Mouse (Mus musculus) heart, postnatal 10 days (tissue): ENCODE results near the gene Gm4756. TPM values are rescaled to one million over a fixed set of nuclear protein-coding genes. Genes with fewer than 3 reads are reported as not detected.
A peak's percentile ranks its signal among the peaks of the same experiment; 100 is the strongest.
"Not testable (repeated sequence)": the region's sequence is repeated elsewhere in the genome, so short reads cannot be mapped to it uniquely, and the experiment has no call there.

Source experiments
- DNase-seq, 2 experiments: peaks; one replicate each; pipeline ENCODE4 v3.0.0; 2021
- intact Hi-C: fragments of 180-260 bp; cut with DNase I; formaldehyde crosslinking; loops from one replicate; pipeline ENCODE4 v1.15.1; 2025
- total RNA-seq, 2 experiments: library from RNA; stranded (reverse); gene quantifications; 2 replicates each; pipeline ENCODE4 v1.2.3; 2021

The Gm4756 gene
- total RNA-seq, 2 experiments from 2014 or later = not detected

GRCm38 (mm10) chr12:72664020-72664734, 14.7 kb upstream of the Gm4756 start:
- DNase-seq = peak; percentile 47 to 64
- intact Hi-C loops = loop anchor here (2.0 to 10.0 kb wide), 3 partner anchors 29 to 559 kb away; no protein-coding TSS in a partner anchor

GRCm38 (mm10) chr12:72655775-72656174, 6.3 kb upstream of the Gm4756 start:
- no peak for DNase-seq
- intact Hi-C loops = loop anchor here (2.0 kb wide), 2 partner anchors 139 to 193 kb away; no protein-coding TSS in a partner anchor

GRCm38 (mm10) chr12:72654698-72655097, 5.2 kb upstream of the Gm4756 start:
- intact Hi-C loops = loop anchor here (2.0 kb wide), 2 partner anchors 138 to 192 kb away; no protein-coding TSS in a partner anchor
- peak; percentile 63 to 80 for DNase-seq

- intact Hi-C loops = no loop called here
- DNase-seq = no peak
Observed at GRCm38 (mm10) chr12:72648921-72649320, 540 bp downstream of the Gm4756 start.

GRCm38 (mm10) chr12:72638025-72638424, 11.4 kb downstream of the Gm4756 start:
- intact Hi-C loops = no loop called here
- no peak for DNase-seq

GRCm38 (mm10) chr12:72628751-72629150, 20.7 kb downstream of the Gm4756 start:
- no peak for DNase-seq

DNA sequence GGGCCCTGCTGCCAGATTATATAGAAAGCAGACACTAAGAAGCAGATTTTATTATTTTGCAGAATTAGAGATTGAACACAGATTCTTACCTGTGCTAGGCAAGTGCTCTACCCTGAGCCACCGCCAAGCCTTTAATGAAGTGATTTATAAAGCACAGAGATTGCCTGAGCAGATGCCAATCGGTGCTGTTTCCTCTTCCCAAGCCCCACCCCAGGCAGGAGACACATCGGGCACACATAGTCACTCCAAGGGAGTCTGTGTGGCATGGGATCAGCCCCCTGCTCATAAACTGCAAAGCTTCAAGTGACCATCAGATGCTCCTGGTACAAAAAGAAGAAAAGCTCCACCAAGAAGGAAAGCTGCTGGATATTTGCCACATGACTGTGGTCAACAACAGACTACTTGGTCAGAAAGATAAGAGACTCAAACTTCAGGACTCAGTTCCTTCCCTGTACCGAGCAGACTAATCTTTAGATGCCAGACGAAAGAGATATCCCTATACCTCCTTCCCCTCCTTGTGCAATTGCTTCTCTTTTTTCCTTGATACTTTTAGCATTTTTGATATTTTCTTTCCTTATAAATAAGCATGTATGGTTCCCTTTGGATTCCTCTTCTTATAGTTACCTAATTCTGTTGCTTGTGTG, 26.5 kb downstream of the Gm4756 start:
- intact Hi-C loops = no loop called here
- DNase-seq = no peak

More at GRCm38 (mm10) chr12:72628751-72629150, 20.7 kb downstream of the Gm4756 start:
- intact Hi-C loops = no loop called here

GRCm38 (mm10) chr12:72621441-72621840, 28.0 kb downstream of the Gm4756 start:
- intact Hi-C loops = no loop called here
- DNase-seq = no peak

GRCm38 (mm10) chr12:72620856-72621255, 28.6 kb downstream of the Gm4756 start:
- DNase-seq = no peak
- intact Hi-C loops = no loop called here

GRCm38 (mm10) chr12:72612053-72612452, 37.4 kb downstream of the Gm4756 start:
- intact Hi-C loops = no loop called here
- no peak for DNase-seq

GRCm38 (mm10) chr12:72598731-72599130, 50.7 kb downstream of the Gm4756 start:
- DNase-seq, intact Hi-C loops: not testable (repeated sequence)

DNA sequence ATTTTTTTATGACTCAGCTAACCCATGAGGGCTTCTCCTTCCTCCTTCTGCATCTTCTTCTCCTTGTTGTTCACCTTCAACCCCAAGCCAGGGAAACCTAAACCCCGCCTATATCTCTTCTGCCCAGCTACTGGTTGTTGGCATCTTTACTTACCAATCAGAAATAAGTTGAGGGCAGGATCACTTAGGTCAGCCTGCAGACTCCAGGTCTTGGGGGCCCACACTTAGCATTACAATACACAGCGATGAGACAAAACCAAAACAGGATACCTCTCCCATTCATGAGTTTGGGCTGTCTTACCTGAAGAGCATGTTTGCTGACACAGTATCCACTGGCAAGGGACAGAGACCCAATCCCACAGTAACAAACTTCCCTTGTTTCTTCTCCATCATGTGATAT, 55.5 kb downstream of the Gm4756 start:
- no peak for DNase-seq
- intact Hi-C loops = no loop called here

DNA sequence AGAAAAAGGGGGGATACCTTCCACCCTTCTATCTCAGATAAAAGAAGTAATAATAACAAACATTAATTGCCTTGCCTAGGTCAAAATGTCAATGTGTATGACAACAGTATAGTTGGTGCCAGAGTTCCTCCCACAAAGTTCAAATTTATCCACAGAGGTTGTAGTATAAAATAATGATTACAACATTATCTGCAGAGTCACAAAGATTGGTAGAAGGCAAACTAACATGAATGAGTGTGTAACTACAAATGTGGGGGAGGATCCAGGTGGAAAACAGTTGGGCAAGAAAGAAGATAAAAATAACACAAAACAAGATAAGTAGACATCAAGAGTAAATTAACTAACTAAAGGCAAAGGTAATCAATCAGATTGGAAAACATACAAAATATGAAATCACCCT, 56.5 kb downstream of the Gm4756 start:
- DNase-seq = no peak
- intact Hi-C loops = no loop called here

DNA sequence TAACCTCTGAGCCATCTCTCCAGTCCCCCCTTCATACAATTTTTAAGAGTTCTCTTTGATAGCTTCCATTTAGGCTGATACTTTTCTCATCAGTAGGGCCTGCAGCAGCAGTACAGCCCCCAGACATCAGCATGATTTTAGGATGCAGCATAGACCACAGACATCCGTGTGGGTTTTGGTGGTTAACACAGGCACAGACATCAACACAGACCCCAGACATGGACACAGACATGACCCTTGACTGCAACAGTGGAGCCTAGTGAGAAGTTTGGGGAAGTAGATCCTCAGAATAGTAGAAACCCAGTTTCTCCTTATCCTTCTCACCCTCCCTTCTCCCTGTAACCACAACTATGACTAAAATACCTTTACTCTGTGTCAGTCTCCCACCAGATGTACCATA, 64.1 kb downstream of the Gm4756 start:
- intact Hi-C loops = no loop called here
- DNase-seq = no peak

- intact Hi-C loops = no loop called here
- DNase-seq = no peak
Observed at GRCm38 (mm10) chr12:72583099-72583498, 66.4 kb downstream of the Gm4756 start.

GRCm38 (mm10) chr12:72582021-72582420, 67.4 kb downstream of the Gm4756 start:
- intact Hi-C loops = no loop called here

GRCm38 (mm10) chr12:72564281-72564795, 85.1 kb downstream of the Gm4756 start:
- intact Hi-C loops = no loop called here
- no peak for DNase-seq

More at GRCm38 (mm10) chr12:72582021-72582420, 67.4 kb downstream of the Gm4756 start:
- no peak for DNase-seq

DNA sequence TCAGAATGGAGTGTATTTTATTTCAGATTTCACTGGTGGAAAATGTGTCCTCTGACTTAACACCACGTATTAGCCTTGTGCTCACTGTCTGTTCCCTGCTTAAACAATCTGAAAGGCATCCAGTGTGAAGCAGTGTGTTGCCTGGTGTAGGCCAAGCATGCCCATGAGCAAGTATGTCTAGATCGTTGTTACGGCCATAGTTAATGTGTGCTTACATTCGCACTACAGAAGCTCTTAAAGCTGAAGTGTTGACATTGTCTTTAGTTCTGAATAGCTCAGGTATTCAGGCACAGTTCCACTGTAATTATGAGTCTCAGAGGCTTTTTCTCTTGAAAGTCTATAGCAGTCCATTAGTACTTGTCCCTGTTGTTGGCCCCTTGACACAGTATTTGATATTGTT, 95.1 kb downstream of the Gm4756 start:
- DNase-seq = no peak
- intact Hi-C loops = no loop called here

DNA sequence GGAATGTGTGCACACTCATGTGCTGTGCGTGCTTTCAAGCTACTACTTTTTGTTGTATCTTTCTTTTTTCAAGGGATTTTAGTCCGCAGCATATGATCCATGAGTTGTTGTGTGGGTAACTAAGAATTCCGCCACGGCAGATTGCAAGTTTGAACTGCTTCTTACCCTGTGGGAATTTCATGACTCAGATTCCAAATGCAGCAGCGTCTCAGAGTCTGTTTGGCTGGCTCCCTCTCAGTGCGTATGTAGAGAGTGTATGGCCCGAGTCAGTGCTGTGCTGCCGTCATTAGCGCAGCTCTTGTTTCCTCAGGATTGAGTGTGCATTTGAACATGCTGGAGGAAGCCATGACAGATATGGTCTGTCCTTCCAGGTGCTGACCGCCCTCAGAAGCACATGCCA, 110.9 kb downstream of the Gm4756 start:
- intact Hi-C loops = no loop called here

GRCm38 (mm10) chr12:72536021-72536597, 113.4 kb downstream of the Gm4756 start, which contains the start of gene Pcnx4:
Pcnx4 (plus strand) TSS chr12:72536383.
- intact Hi-C loops = no loop called here
- DNase-seq = peak; percentile 98

More for the DNA sequence above, 110.9 kb downstream of the Gm4756 start:
- DNase-seq = no peak

DNA sequence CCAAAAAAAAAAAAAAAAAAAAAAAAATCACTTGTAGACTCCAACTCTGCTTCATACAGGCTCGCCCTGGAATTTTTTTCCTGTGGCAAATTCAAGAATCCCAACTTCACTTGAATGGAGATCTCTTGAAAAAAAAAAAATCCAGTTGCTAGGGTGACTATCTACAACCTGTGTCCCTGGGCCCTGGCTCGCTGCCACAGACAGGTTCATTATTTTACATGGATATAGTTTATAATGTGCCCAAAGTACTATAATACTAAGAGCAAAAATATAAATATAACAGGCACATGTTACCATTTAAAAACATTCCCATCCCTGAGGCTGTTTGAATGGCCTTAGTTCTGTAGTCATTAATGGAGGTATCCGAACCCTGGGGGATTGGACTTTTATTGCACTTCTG, 113.9 kb downstream of the Gm4756 start:
- intact Hi-C loops = no loop called here
- no peak for DNase-seq
